Mouse (Mus musculus) lung, embryonic 14.5 days (tissue): ENCODE data around the gene Golph3. TPM values are rescaled to one million over a fixed set of nuclear protein-coding genes. Genes with fewer than 3 reads are reported as not detected.

Experiments
- ATAC-seq: fragments of 200-750 bp; cut with Nextera tagmentation; 2 replicates; pipeline ENCODE4 v1.8.0; 2017; ENCODE audit warnings: mild to moderate bottlenecking, moderate TSS enrichment, moderate library complexity; ENCODE audit not compliant: insufficient read depth
- DNase-seq: peaks from one replicate; pipeline ENCODE4 v3.0.0-alpha.2; 2015
- H3K27ac ChIP-seq: fragments of 300-500 bp; sonication (generic); 2 replicates; pipeline ENCODE4 v1.5.1; 2014; ENCODE audit warnings: low read depth, mild to moderate bottlenecking, moderate library complexity
- H3K27me3 ChIP-seq: fragments of 300-500 bp; sonication (generic); 2 replicates; pipeline ENCODE4 v1.6.1; 2014; ENCODE audit warnings: low read length, control low read depth; ENCODE audit not compliant: insufficient read depth
- H3K36me3 ChIP-seq: fragments of 300-500 bp; sonication (generic); 2 replicates; pipeline ENCODE4 v1.6.1; 2014; ENCODE audit warnings: control low read depth; ENCODE audit not compliant: insufficient read depth
- H3K4me1 ChIP-seq: fragments of 300-500 bp; sonication (generic); 2 replicates; pipeline ENCODE4 v1.6.1; 2014; ENCODE audit warnings: antibody characterized with exemption, control low read depth; ENCODE audit not compliant: insufficient read depth
- H3K4me2 ChIP-seq: fragments of 300-500 bp; sonication (generic); 2 replicates; pipeline ENCODE4 v1.6.1; 2014; ENCODE audit warnings: mild to moderate bottlenecking
- H3K4me3 ChIP-seq: fragments of 300-500 bp; sonication (generic); 2 replicates; pipeline ENCODE4 v1.5.1; 2014; ENCODE audit warnings: low read depth, low read length
- H3K9ac ChIP-seq: fragments of 300-500 bp; sonication (generic); 2 replicates; pipeline ENCODE4 v1.6.1; 2014
- H3K9me3 ChIP-seq: fragments of 300-500 bp; sonication (generic); 2 replicates; pipeline ENCODE4 v1.6.1; 2016; ENCODE audit warnings: low read depth, low read length, control low read depth
- CTCF ChIP-seq: IDR thresholded peaks from 2 replicates; pipeline ENCODE4 v1.5.1; 2016; ENCODE audit warnings: antibody characterized with exemption, low read depth
- WGBS: fragments of 180-500 bp; shearing (Covaris S2); extraction: QIAGEN DNeasy Blood & Tissue Kit; methylation state at CpG from one replicate; pipeline ENCODE4 v1.1.7; 2014; 5-methylcytosine and 5-hydroxymethylcytosine counted together
- polyA plus RNA-seq: library from polyadenylated mRNA; unstranded; fragments of >200 nt; fragmentation: Nextera tagmentation; extraction: Ambion mirVana; gene quantifications from 2 replicates; pipeline ENCODE4 v1.2.1, GENCODE M21; 2014

The Golph3 gene
- polyA plus RNA-seq, 1 experiment from 2014 or later = 91.2 TPM

DNA sequence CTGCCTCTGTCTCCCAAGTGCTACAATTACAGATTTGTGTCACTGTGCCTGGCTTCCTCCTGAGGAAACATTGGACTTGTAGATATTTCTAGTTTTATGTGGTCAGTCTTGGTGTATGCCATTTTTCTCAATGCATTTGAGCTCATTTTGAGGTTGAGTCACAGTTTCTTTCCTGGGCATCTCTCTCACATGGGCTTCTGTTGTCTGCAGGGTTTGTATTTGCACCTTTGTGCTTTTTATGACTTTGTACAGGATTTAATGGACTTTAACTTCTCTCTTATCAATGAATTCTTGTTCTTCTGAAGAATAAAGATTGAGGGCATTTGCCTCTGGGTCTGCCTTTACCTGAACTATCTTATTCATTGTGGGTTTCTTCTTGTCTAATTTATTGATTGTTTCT is 36.2 kb downstream of the Golph3 start:
- ATAC-seq (no peak), DNase-seq (no peak)
- no peak overlapping the region for H3K27ac ChIP-seq
- H3K4me2 ChIP-seq = no peak overlapping the region
- peaks cover 31% of the 10 kb centered on the region for H3K36me3 ChIP-seq
- no peak overlapping the region for H3K9ac ChIP-seq
- no peak for TF ChIP-seq CTCF
- H3K27me3 ChIP-seq = no peaks in the 10 kb centered on the region
- H3K4me1 ChIP-seq = no peaks in the 10 kb centered on the region
- H3K4me3 ChIP-seq = no peak overlapping the region
- H3K9me3 ChIP-seq = no peaks in the 10 kb centered on the region

DNA sequence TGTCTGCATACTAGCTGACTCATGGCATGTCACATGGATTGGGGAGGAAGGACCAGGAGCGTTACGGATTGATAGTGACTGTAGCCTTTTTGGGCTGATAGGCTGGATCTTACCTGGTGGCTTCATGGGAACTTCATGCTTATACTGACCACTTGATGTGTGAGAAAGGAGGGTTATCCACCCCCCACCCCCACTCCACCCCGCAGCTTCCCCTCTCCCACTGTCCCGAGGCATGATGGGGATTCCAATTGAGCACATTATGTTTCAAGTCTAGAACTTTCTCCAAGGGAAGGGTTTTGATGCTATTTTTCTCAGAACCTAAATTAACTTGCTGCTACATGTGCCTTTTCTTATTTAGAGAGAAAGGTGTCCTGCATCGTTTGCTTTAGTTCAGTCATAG is 37.1 kb downstream of the Golph3 start:
- H3K36me3 ChIP-seq = peaks cover 22% of the 10 kb centered on the region; the same call in 1 of the 2 replicates

DNA sequence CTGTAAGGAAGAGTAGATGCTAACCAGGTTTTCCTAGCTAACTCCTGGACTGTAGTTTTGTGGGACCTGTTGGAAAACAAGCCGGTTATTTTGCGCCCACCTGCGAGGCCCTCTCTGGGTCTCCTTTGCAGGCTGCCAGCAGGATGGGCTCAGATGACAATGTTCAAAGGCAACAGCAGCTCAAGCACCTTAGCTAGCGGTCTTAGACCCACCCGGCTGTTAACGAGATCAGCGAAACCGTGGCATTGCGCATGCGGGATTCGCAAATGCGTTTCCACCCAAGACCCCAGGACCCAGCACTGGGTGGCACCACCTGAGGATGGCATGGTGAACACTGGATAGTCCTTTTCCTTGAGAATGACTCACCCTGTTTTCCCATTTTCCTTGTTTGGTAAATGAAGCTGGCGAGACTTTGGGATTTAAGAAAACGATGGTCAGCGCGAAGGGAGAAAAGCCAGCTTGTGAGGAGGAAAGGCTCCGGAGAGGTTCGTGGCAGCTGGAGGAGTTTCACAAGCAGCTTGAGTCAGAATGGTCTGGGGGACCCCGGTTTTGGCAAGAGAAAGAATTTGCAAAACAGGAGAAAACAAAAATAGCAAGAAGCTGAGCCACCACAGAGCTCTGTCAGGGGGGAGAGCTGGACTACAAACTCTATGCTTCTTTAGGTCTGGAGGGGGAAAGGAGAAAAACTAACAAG is 39.4 kb downstream of the Golph3 start:
- no peak for ATAC-seq

More for the DNA sequence above, 37.1 kb downstream of the Golph3 start:
- DNase-seq (no peak), ATAC-seq (no peak)
- Histone ChIP-seq H3K27ac (no peak overlapping the region), H3K4me3 (no peak overlapping the region), H3K27me3 (no peaks in the 10 kb centered on the region), H3K9ac (no peak overlapping the region), H3K4me1 (no peaks in the 10 kb centered on the region), H3K9me3 (no peaks in the 10 kb centered on the region), H3K4me2 (no peak overlapping the region)
- TF ChIP-seq CTCF = no peak
- WGBS = 94% methylated on average over 5 of the region's 5 CpGs

DNA sequence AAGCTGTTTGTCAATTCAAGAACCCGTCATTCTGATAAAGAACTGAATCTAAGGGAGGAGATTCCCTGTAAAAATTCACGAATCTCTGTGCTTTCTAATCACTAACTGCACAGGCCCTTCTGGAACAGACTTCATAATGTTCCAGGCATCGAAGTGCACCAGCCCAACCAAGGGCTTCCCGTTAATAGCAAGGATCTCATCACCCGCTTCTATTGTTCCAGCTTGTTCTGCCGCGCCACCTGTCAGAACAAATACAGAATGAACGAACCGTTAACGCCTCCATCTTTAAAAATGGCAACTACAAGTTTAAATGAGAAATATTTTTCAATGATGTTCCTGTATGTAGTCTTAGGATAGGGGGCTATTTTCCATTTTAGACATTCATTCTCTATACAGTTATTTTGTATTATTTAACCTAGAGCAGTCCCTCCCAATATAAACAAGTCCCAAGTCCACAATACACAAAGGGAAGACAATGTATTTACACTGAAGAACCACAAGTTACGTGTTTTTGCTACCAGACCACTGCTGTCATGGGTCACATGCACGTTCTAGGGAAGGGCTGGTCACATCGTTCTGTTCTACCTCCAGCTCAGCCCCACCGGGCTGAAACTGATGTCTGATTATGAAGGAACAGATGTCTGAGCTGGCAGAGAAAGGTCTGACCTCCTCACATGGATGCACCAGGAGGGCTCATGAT is 40.9 kb downstream of the Golph3 start:
- no peak overlapping the region for H3K27ac ChIP-seq
- H3K9ac ChIP-seq = no peak overlapping the region
- peaks cover 10% of the 10 kb centered on the region; the same call in 1 of the 2 replicates for H3K36me3 ChIP-seq
- H3K4me1 ChIP-seq = no peaks in the 10 kb centered on the region
- no peak for ATAC-seq
- no peaks in the 10 kb centered on the region for H3K27me3 ChIP-seq
- H3K4me3 ChIP-seq = no peak overlapping the region
- no peak overlapping the region for H3K4me2 ChIP-seq
- 84% methylated on average over 14 of the region's 14 CpGs for WGBS
- no peak for TF ChIP-seq CTCF
- no peaks in the 10 kb centered on the region for H3K9me3 ChIP-seq
- DNase-seq = no peak

More for the DNA sequence above, 39.4 kb downstream of the Golph3 start:
- no peak for TF ChIP-seq CTCF
- peak; percentile 55 for DNase-seq
- Histone ChIP-seq H3K27ac (no peak overlapping the region), H3K27me3 (no peaks in the 10 kb centered on the region), H3K4me3 (no peak overlapping the region), H3K4me1 (no peaks in the 10 kb centered on the region), H3K9ac (no peak overlapping the region), H3K36me3 (peaks cover 14% of the 10 kb centered on the region; the same call in 1 of the 2 replicates), H3K4me2 (no peak overlapping the region), H3K9me3 (no peaks in the 10 kb centered on the region)
- 65% methylated on average over 19 of the region's 19 CpGs for WGBS

DNA sequence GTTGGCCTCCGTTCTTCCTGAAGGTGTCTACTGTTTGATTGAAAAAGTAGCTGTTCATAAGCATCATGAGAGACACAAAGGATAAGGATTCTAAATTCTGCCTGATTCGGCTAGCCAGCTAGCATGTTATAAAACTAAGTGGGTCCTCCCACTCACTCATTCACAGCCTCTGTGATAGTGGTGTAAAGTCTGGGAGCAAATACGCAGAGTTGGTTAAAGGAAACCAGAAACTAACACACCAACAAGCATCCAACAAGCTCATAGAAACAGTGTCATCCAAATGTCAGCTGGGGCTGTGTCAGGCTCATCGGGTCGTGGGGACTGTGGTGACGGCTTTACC is 41.4 kb downstream of the Golph3 start:
- ATAC-seq (no peak), DNase-seq (no peak)
- 0 out of 2 replicates have a peak, but pooled peaks cover 7% of the 10 kb centered on the region for H3K36me3 ChIP-seq
- no peaks in the 10 kb centered on the region for H3K27me3 ChIP-seq
- H3K9ac ChIP-seq = no peak overlapping the region
- H3K4me1 ChIP-seq = no peaks in the 10 kb centered on the region
- WGBS = 81% methylated on average over 6 of the region's 6 CpGs
- no peaks in the 10 kb centered on the region for H3K9me3 ChIP-seq
- TF ChIP-seq CTCF = no peak
- no peak overlapping the region for H3K27ac ChIP-seq
- H3K4me2 ChIP-seq = no peak overlapping the region
- H3K4me3 ChIP-seq = no peak overlapping the region

DNA sequence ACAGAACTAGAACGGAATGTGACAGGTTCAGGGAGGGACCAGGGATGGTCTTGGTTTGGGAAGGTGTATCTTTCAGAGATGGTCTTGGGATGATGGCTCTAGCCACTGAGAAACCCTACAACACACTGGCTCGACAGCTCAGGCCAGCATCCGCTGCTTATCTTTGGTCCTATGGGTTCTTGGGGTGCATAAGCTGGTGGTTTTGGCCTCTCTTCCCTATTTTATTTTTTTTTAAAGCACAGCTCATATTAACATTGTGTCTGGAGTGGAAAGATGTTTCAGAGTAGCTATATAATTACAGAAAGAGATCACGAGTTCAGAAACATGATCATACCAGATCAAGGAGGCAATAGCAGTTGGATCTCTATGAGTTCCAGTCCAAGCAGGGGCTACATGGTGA is 42.8 kb downstream of the Golph3 start:
- no peak for ATAC-seq
- 88% methylated on average over 4 of the region's 4 CpGs for WGBS
- no peaks in the 10 kb centered on the region for H3K4me1 ChIP-seq

DNA sequence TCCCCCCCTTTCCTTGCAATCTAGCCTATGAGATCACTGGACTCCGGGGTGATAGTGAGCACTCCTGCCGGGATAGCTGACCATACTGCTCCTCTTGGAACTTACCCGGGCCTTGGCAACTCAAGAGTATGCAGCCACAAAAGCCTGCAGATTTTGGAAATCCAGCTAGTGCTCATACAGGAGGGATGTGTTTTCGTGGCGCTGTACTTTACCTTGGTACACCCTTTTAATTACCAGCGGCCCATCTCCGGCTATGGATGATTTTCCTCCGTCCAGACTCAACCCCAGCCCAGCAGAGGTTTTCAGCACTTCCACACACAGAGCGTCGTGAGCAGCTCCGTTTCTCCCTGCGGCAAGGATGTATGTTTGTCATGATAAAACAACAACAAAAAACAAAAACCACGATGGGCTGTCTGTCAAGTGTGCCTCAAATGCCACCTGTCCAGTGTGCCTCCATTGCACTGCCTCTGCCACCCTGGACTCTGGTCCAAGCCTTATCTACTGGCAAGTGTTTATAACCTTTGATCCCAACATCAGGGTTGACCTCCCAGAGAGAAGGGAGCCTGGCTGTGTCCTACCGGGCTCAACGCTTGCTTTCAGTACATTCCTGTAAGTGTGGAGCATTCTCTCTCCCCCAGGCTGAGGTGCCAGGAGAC is 44.3 kb downstream of the Golph3 start:
- no peaks in the 10 kb centered on the region for H3K4me1 ChIP-seq
- H3K36me3 ChIP-seq = 0 out of 2 replicates have a peak, but pooled peaks cover 5% of the 10 kb centered on the region
- H3K9me3 ChIP-seq = no peaks in the 10 kb centered on the region
- WGBS = 59% methylated on average over 15 of the region's 15 CpGs
- H3K4me2 ChIP-seq = no peak overlapping the region
- H3K27ac ChIP-seq = no peak overlapping the region
- no peak for TF ChIP-seq CTCF
- no peak overlapping the region for H3K9ac ChIP-seq
- H3K27me3 ChIP-seq = no peaks in the 10 kb centered on the region
- no peak overlapping the region for H3K4me3 ChIP-seq
- no peak for ATAC-seq
- no peak for DNase-seq

More for the DNA sequence above, 42.8 kb downstream of the Golph3 start:
- H3K27ac ChIP-seq = no peak overlapping the region
- no peak overlapping the region for H3K4me3 ChIP-seq
- H3K9ac ChIP-seq = no peak overlapping the region
- no peak for TF ChIP-seq CTCF
- no peaks in the 10 kb centered on the region for H3K27me3 ChIP-seq
- no peak for DNase-seq
- H3K4me2 ChIP-seq = no peak overlapping the region
- H3K9me3 ChIP-seq = no peaks in the 10 kb centered on the region
- 0 out of 2 replicates have a peak, but pooled peaks cover 5% of the 10 kb centered on the region for H3K36me3 ChIP-seq
